Mouse (Mus musculus) limb, embryonic 14.5 days (tissue): ENCODE measurements at regions not wholly inside any gene's neighbourhood (a gene's known extent, or its start where the extent isn't known, plus 50 kb on each side); places are given as distances from the start of the nearest gene placed in this dataset.

Experiments
- ATAC-seq: fragments of 200-750 bp; cut with Nextera tagmentation; 2 replicates; pipeline ENCODE4 v1.8.0; 2017; ENCODE audit warnings: low read depth, moderate number of reproducible peaks, moderate TSS enrichment; ENCODE audit not compliant: low FRiP score
- DNase-seq: peaks from one replicate; pipeline ENCODE4 v3.0.0-alpha.2; 2015; ENCODE audit warnings: low spot score
- H3K27ac ChIP-seq: fragments of 300-500 bp; sonication (generic); replicated peaks from 2 replicates; pipeline ENCODE4 v1.5.1; 2014; ENCODE audit warnings: low read depth, mild to moderate bottlenecking, low read length, moderate library complexity, mixed read lengths
- H3K27me3 ChIP-seq: fragments of 300-500 bp; sonication (generic); 2 replicates; pipeline ENCODE4 v1.6.1; 2014; ENCODE audit warnings: low read length, mixed read lengths; ENCODE audit not compliant: control insufficient read depth, insufficient read depth
- H3K36me3 ChIP-seq: fragments of 300-500 bp; sonication (generic); 2 replicates; pipeline ENCODE4 v1.6.1; 2014; ENCODE audit warnings: mild to moderate bottlenecking, low read length, moderate library complexity, mixed read lengths; ENCODE audit not compliant: control insufficient read depth, insufficient read depth
- H3K4me1 ChIP-seq: fragments of 300-500 bp; sonication (generic); 2 replicates; pipeline ENCODE4 v1.6.1; 2014; ENCODE audit warnings: antibody characterized with exemption, low read length, mixed read lengths; ENCODE audit not compliant: control insufficient read depth, insufficient read depth
- H3K4me2 ChIP-seq: fragments of 300-500 bp; sonication (generic); replicated peaks from 2 replicates; pipeline ENCODE4 v1.6.1; 2014; ENCODE audit warnings: low read depth, mild to moderate bottlenecking, low read length, moderate library complexity; ENCODE audit not compliant: severe bottlenecking
- H3K4me3 ChIP-seq: fragments of 300-500 bp; sonication (generic); replicated peaks from 2 replicates; pipeline ENCODE4 v1.5.1; 2014; ENCODE audit warnings: low read length
- H3K9ac ChIP-seq: fragments of 300-500 bp; sonication (generic); 2 replicates; pipeline ENCODE4 v1.6.1; 2014; ENCODE audit warnings: mild to moderate bottlenecking, low read depth, low read length, moderate library complexity; ENCODE audit not compliant: severe bottlenecking
- H3K9me3 ChIP-seq: fragments of 300-500 bp; sonication (generic); 2 replicates; pipeline ENCODE4 v1.6.1; 2016; ENCODE audit warnings: low read length; ENCODE audit not compliant: control insufficient read depth
- POLR2A ChIP-seq: fragments of 200-500 bp; IDR thresholded peaks from 2 replicates; pipeline ENCODE4 v1.8.0; 2012; ENCODE audit warnings: inconsistent platforms, mild to moderate bottlenecking, moderate library complexity, borderline replicate concordance; ENCODE audit not compliant: insufficient read depth, insufficient read length; ENCODE audit errors: extremely low read depth
- WGBS: fragments of 180-500 bp; shearing (Covaris S2); extraction: QIAGEN DNeasy Blood & Tissue Kit; methylation state at CpG from one replicate; pipeline ENCODE4 v1.1.7; 2014; 5-methylcytosine and 5-hydroxymethylcytosine counted together

DNA sequence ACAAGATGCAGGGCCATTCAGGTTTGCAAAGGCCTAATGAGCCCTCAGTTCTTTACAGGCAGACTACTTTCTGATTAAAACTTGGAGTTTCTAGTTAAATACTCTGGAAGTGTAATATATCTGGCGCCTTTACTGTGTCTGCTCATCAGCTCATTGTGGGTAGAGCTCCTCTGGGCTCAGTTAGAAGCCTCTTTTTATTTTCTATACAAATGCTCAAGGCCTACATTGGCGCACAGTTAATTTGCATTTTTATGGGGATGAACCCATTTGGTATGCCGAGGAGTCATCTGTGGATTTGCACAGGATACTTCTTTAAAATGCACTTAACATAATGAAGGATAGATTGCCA, 573.5 kb downstream of the Rps29 start:
- no peak for ATAC-seq

DNA sequence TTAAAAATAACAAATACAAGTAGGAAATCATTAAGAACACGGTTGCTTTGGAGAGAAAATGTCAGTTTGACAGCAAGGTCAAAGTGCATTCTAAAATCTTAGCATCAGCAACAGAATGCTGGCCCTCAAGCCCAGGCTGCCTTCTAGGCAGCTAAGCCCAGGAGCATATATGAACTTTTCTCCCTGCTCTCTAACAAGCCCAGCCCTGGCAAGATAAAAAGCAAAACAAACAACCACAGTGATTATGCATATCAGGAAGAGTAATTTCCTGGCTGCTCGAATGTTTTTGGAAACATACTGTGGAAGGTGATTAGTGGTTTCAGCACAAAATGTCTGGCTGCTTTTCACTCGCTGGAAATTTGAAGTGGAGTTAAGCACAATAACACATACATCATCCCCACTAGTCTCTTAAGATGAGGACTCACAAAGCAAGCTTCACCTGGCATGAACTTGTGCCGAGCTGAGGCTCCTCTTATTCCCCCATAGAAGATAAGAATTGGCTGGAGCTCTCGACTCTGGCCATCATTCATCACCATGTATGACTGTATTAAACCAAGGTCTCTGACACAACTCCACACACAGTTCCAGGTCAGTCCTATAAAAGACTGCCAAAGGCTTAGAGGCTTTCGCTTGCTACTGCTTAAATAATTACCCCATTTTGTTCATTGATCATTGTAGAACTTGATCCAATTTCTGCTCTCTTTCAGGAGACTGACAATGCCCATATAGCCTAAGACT, 574.0 kb downstream of the Rps29 start:
- Histone ChIP-seq H3K27me3 (no peaks in the 10 kb centered on the region), H3K36me3 (no peaks in the 10 kb centered on the region), H3K9ac (no peak overlapping the region), H3K9me3 (no peaks in the 10 kb centered on the region), H3K27ac (no peak overlapping the region), H3K4me1 (no peaks in the 10 kb centered on the region), H3K4me2 (no peak overlapping the region), H3K4me3 (no peak overlapping the region)
- WGBS = 53% methylated on average over 6 of the region's 6 CpGs
- no peak for TF ChIP-seq POLR2A
- no peak for DNase-seq
- ATAC-seq = no peak

More for the DNA sequence above, 573.5 kb downstream of the Rps29 start:
- no peak overlapping the region for H3K4me3 ChIP-seq
- TF ChIP-seq POLR2A = no peak
- H3K27me3 ChIP-seq = no peaks in the 10 kb centered on the region
- H3K27ac ChIP-seq = no peak overlapping the region
- no peaks in the 10 kb centered on the region for H3K36me3 ChIP-seq
- H3K9ac ChIP-seq = no peak overlapping the region
- WGBS = 80% methylated on average over 3 of the region's 3 CpGs
- H3K9me3 ChIP-seq = no peaks in the 10 kb centered on the region
- no peak for DNase-seq
- H3K4me2 ChIP-seq = no peak overlapping the region
- H3K4me1 ChIP-seq = no peaks in the 10 kb centered on the region

DNA sequence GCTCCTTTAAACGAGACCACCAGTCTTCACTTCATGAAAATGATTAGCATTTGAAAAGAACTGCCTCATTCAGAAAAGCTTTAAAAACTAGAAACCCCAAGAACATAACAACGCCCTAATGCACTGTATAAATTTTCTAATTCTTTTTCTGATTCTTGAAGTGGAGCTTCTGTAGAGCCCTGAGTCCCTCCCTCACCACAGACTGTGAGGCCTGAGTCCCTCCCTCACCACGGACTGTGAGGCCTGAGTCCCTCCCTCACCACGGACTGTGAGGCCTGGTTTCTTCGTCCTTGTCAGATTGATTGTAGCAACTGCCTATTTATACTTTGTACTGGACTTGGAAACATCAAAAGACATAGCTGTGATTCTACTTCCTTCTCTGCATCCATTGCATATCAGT, 579.1 kb downstream of the Rps29 start:
- ATAC-seq (no peak), DNase-seq (no peak)
- no peak overlapping the region for H3K9ac ChIP-seq
- H3K36me3 ChIP-seq = no peaks in the 10 kb centered on the region
- H3K4me1 ChIP-seq = no peaks in the 10 kb centered on the region
- H3K27ac ChIP-seq = no peak overlapping the region
- H3K4me3 ChIP-seq = no peak overlapping the region
- no peaks in the 10 kb centered on the region for H3K27me3 ChIP-seq
- TF ChIP-seq POLR2A = no peak
- H3K4me2 ChIP-seq = no peak overlapping the region
- 60% methylated on average over 5 of the region's 5 CpGs for WGBS
- no peaks in the 10 kb centered on the region for H3K9me3 ChIP-seq

DNA sequence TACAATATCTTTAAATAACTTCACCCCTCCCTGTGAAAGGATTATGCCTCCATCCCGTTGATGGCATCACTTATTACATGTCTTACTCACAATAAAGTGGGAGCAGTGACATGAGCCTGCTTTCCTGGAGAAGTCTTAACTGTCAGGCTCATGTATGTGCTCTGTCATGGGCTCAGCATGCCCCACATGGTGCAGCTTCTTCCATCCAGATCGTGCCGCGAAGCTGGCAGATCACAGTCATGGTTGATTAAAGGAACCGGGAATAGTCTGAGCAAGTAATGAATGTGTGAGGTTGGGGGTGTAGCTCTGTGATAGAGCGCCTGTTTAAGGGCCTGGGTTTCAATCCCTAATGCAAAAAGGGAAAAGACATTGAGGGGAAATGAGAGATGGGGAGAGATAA, 581.5 kb downstream of the Rps29 start:
- no peak for DNase-seq
- Histone ChIP-seq H3K36me3 (no peaks in the 10 kb centered on the region), H3K27ac (no peak overlapping the region), H3K9ac (no peak overlapping the region), H3K4me3 (no peak overlapping the region), H3K4me1 (no peaks in the 10 kb centered on the region), H3K27me3 (no peaks in the 10 kb centered on the region), H3K4me2 (no peak overlapping the region), H3K9me3 (no peaks in the 10 kb centered on the region)
- WGBS = 74% methylated on average over 6 of the region's 6 CpGs
- ATAC-seq = no peak
- TF ChIP-seq POLR2A = no peak

DNA sequence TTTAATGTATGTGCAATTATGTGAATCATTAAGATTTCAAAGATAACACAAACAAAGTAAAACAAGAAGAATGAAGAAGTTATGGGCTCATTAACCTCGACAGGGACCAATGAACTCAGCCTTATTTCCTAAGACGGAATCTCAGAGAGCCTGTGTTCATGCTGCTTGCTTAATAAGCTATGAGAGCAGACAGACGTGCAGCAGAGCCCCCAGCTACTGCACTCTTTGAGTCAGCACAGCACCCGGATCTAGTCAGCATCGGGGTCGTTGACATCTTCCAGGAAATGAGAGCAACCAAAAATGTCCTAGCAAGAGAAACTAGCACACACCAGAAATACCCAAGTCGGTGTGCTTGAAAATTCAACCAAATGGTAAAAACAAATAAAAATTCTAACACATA, 582.1 kb downstream of the Rps29 start:
- no peaks in the 10 kb centered on the region for H3K36me3 ChIP-seq
- H3K27me3 ChIP-seq = no peaks in the 10 kb centered on the region
- 49% methylated on average over 7 of the region's 7 CpGs for WGBS
- no peak overlapping the region for H3K4me3 ChIP-seq
- TF ChIP-seq POLR2A = no peak
- no peak overlapping the region for H3K9ac ChIP-seq
- H3K27ac ChIP-seq = no peak overlapping the region
- no peak for ATAC-seq
- no peaks in the 10 kb centered on the region for H3K9me3 ChIP-seq
- H3K4me1 ChIP-seq = no peaks in the 10 kb centered on the region
- no peak overlapping the region for H3K4me2 ChIP-seq
- no peak for DNase-seq
